Mouse (Mus musculus) thymus, postnatal 0 days (tissue): ENCODE measurements around the gene Ramp2. TPM values are rescaled to one million over a fixed set of nuclear protein-coding genes. Genes with fewer than 3 reads are reported as not detected.

Experiments used
- DNase-seq: peaks from one replicate; pipeline ENCODE4 v3.0.0-alpha.2; 2015; ENCODE audit warnings: low spot score
- polyA plus RNA-seq: library from polyadenylated mRNA; unstranded; fragments of >200 nt; fragmentation: Nextera tagmentation; extraction: Ambion mirVana; gene quantifications from 2 replicates; pipeline ENCODE4 v1.2.1, GENCODE M21; 2015

The Ramp2 gene
- polyA plus RNA-seq, 1 experiment from 2014 or later, result 30.8 TPM

DNA sequence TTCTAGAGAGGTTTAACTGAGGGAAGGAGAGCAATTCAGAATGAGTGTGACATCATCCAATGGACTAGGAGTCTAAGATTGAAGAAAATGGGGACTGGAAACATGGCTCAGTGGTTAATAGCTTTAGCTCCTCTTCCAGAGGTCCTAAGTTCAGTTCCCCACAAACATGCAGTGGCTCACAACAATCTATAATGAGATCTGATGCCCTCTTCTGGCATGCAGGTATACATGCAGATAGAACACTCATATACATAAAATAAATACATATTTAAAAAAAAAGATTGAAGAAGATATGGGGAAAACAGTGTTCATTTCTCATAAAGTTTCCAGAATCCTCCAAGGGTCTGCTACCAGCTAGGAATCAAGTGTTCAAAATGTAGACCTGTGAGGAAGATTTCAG, 10.4 kb upstream of the Ramp2 start:
- no peak for DNase-seq

GRCm38 (mm10) chr11:101236782-101237181, 9.0 kb upstream of the Ramp2 start:
- no peak for DNase-seq

- DNase-seq, result no peak
These were observed 7.7 kb upstream of the Ramp2 start for GRCm38 (mm10) chr11:101238071-101238647.

GRCm38 (mm10) chr11:101245071-101245470, 757 bp upstream of the Ramp2 start:
- DNase-seq, result no peak

GRCm38 (mm10) chr11:101246702-101247012, 829 bp downstream of the Ramp2 start:
- no peak for DNase-seq

- no peak for DNase-seq
These were observed 1.7 kb downstream of the Ramp2 start for GRCm38 (mm10) chr11:101247521-101248030.

- DNase-seq, result peak; percentile 61
These were observed 2.6 kb downstream of the Ramp2 start for GRCm38 (mm10) chr11:101248258-101248994.

DNA sequence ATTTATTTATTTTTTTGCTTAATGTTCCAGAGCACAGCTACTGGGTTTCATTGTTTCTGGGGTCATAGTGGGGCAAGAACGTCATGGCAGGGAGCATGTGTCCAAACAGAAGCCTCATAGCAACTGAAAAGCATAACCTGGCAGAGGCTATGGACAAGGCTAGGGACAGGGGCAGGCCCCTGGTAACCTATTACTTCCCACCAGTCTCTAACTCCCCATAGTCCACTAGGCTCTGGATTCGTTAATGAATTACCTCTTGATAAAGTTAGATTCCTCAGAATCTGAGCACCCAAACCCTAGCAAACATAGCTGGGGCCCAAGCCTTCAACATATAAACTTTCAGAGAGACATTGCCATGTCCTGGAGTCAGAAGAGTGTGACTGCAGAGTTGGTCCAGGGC, 5.2 kb downstream of the Ramp2 start:
- no peak for DNase-seq

DNA sequence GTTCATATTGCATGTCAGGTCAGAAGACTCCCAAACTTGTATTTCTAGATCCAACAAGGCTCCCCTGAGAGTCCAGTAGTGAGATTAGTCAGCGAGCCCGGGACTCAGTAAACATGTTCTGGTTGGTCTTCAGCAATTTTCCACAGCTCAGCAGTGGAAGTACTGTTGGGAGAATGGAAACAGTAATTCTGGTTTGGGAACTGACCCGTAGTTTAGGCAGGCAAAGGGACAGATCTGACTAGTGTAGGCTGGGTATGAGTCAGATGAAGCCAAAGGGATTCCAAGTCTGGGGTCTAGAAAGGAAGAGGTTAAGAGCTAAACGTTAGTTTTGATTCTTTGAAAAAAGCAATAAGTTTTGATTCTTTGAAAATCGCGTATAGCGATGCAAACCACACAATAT, 7.1 kb downstream of the Ramp2 start:
- DNase-seq, result no peak

- DNase-seq, result peak; percentile 87
These were observed 8.0 kb downstream of the Ramp2 start, which contains the start of gene Vps25 for GRCm38 (mm10) chr11:101253613-101254389. Gene Vps25 (plus strand): TSS chr11:101253707.

DNA sequence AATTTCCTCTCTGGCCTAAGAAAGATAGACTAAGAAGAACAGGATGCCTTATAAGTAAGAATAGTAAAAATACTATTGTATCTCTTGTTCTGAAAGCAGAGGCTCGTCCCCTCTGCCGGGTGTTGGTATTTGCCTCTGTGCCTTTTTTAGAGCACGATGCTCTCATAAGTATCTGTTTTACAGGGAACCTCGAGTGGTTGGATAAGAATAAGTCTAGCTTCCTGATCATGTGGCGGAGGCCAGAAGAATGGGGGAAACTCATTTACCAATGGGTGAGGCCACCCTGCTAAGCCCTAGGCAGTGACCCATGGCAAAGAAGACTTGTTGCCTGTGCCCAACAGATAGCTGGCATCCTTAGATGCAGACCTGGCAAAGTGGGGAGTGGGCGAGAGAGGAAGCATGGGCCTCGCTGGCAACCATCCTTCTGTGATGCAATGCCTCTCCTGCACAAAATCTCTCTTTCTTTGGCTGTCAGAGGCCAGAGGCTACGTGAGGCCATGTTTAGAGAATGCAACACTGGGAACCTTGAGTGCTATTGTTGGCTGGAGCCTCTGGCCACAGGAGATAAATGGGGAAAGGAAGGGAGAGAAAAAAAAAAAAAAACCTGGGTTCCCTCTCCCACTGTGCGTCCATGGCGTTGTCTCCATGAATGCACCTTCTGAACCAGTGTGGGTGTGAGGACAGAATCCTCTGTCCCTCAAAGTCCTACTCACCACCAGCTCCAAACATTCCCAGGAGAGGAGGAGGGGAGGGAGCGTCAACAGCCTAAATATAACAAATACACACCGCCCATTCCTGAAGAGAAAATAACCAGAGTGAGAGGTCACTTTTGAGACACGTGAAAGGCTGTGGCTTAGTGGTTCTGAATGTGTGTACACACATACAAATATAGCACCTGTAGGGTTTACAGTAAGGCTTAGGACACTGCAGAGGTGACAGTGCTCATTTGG, 10.3 kb downstream of the Ramp2 start:
- DNase-seq, result no peak

- DNase-seq, result no peak
These were observed 13.5 kb downstream of the Ramp2 start for GRCm38 (mm10) chr11:101259261-101259712.

GRCm38 (mm10) chr11:101259948-101260825, 14.4 kb downstream of the Ramp2 start, which contains the start of gene Wnk4:
Gene Wnk4 (plus strand): TSS chr11:101260567.
- peak; percentile 37 for DNase-seq

DNA sequence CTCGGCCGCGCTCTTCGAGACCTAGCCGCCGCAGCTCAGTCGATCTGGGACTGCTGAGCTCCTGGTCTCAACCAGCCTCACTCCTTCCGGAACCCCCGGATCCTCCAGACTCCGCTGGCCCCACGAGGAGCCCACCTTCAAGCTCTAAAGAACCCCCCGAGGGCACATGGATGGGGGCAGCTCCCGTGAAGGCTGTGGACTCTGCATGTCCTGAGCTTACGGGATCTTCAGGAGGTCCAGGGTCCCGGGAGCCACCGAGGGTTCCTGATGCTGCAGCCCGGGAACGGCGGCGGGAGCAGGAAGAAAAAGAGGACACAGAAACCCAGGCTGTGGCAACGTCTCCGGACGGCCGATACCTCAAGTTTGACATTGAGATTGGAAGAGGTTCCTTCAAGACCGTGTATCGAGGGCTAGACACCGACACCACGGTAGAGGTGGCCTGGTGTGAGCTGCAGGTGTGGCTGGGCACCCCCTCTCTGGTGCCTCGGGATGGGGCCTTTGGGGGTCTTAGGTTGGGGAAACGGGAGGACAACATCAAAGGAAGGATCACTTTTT, 15.1 kb downstream of the Ramp2 start:
- no peak for DNase-seq

DNA sequence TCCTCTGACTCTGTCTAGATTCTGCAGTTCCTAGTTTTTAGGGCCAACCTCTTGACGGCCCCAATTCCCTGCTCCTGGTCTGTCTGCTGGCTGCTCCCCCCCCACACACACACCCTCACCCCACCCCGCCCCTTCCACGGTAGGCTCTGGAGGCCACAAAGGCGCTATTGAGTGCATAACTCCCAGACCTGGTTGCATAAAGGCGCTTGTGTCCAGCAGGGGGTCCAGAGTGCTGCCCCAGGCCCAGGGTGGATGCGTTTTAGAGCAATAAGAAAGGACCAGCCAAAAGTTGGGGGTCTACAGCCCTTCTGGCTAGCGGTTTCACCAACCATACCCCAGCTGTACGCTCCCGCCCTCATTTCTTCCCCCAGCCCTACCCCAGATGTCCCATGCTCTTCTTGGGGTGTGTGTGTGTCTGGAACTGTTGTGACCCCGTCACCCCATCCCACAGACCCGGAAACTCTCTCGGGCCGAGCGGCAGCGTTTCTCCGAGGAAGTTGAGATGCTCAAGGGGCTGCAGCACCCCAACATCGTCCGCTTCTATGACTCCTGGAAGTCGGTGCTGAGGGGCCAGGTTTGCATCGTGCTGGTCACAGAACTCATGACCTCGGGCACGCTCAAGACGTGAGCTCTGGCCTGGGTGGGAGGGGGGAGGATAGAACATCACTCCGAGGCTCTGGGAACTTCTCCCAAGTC, 16.6 kb downstream of the Ramp2 start:
- no peak for DNase-seq

DNA sequence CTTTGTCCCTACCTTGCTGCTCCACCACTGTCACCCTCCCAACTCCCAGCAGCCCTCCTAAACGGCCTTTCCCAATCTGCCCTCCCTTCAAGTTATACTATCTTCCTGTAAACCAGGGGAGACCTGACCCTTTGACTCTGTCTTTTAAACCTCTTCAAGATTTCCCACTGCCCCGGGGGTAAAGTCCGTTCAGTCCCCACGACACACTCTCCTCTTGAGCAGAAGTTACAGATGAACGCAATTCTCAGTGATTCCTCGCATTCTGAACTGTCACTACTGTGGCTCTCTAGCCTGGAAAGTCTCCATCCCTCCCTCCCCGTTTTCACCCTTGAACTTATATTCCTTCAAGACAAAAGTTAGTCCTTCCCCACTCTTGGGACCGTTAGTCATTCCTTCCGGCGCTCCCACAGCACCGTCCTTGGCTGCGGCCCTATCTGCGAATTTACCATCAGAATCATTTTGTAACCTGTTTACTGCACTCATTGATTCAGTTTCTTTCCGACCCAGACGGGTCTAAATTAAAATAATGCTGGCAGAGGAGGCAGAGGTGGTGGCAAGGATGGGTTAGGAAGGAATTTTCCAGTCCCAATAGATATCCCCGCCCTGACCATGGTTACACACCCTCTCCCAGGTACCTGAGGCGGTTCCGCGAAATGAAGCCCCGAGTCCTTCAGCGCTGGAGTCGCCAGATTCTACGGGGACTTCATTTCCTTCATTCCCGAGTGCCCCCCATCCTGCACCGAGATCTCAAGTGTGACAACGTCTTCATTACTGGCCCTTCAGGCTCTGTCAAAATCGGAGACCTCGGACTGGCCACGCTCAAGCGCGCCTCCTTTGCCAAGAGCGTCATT, 17.5 kb downstream of the Ramp2 start:
- DNase-seq, result no peak

DNA sequence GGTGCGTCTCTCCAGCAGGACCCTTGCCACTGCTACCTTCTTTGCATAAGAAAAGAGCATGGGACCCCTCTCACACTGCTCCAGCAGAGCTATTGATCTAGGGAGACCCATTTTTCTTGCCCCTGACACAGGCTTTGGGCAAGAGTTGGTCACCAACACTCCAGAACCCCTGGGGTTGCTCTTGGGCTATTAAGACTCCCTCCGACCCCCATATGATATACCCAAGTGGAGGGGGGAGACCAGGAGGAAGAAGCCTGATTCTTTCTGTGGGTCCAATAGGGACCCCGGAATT, 18.1 kb downstream of the Ramp2 start:
- no peak for DNase-seq

GRCm38 (mm10) chr11:101264954-101265471, 19.2 kb downstream of the Ramp2 start:
- no peak for DNase-seq
